Mouse (Mus musculus) bone marrow, adult 2 months (tissue): ENCODE measurements around the gene Slc35g1.

ENCODE experiments used
- CTCF ChIP-seq: fragments of 200-500 bp; IDR thresholded peaks from 2 replicates; pipeline ENCODE4 v1.5.1; 2011; ENCODE audit warnings: low read length, control low read depth; ENCODE audit not compliant: control insufficient read depth, insufficient read depth
- POLR2A ChIP-seq: fragments of 200-500 bp; IDR thresholded peaks from 2 replicates; pipeline ENCODE4 v1.6.1; 2011; ENCODE audit warnings: low read depth, mild to moderate bottlenecking, control low read depth, low read length, borderline replicate concordance; ENCODE audit not compliant: control insufficient read depth

GRCm38 (mm10) chr19:38429269-38429668, 33.5 kb downstream of the Slc35g1 start:
- TF ChIP-seq CTCF (peak; percentile 5; the same call in 1 of the 2 replicates), POLR2A (no peak)
